Mouse (Mus musculus) hindbrain, embryonic 15.5 days (tissue): ENCODE measurements around the gene Dpm2. TPM values are rescaled to one million over a fixed set of nuclear protein-coding genes. Genes with fewer than 3 reads are reported as not detected.

Experiments used
- ATAC-seq: fragments of 200-750 bp; cut with Nextera tagmentation; 2 replicates; pipeline ENCODE4 v1.8.0; 2017; ENCODE audit warnings: low read depth, moderate number of reproducible peaks, moderate TSS enrichment; ENCODE audit not compliant: low FRiP score
- H3K27ac ChIP-seq: fragments of 300-500 bp; sonication (generic); replicated peaks from 2 replicates; pipeline ENCODE4 v1.5.1; 2015; ENCODE audit warnings: mild to moderate bottlenecking, inconsistent platforms
- H3K27me3 ChIP-seq: fragments of 300-500 bp; sonication (generic); 2 replicates; pipeline ENCODE4 v1.6.1; 2015; ENCODE audit warnings: control low read depth, inconsistent platforms
- H3K36me3 ChIP-seq: fragments of 300-500 bp; sonication (generic); 2 replicates; pipeline ENCODE4 v1.6.1; 2015; ENCODE audit warnings: control low read depth, inconsistent platforms
- H3K4me1 ChIP-seq: fragments of 300-500 bp; sonication (generic); replicated peaks from 2 replicates; pipeline ENCODE4 v1.6.1; 2015; ENCODE audit warnings: control low read depth, inconsistent platforms
- H3K4me2 ChIP-seq: fragments of 300-500 bp; sonication (generic); 2 replicates; pipeline ENCODE4 v1.6.1; 2015; ENCODE audit warnings: moderate library complexity, mild to moderate bottlenecking, inconsistent platforms
- H3K4me3 ChIP-seq: fragments of 300-500 bp; sonication (generic); 2 replicates; pipeline ENCODE4 v1.5.1; 2015; ENCODE audit warnings: mild to moderate bottlenecking, inconsistent platforms
- H3K9ac ChIP-seq: fragments of 300-500 bp; sonication (generic); 2 replicates; pipeline ENCODE4 v1.6.1; 2015; ENCODE audit warnings: inconsistent platforms
- H3K9me3 ChIP-seq: fragments of 300-500 bp; sonication (generic); 2 replicates; pipeline ENCODE4 v1.6.1; 2016; ENCODE audit warnings: control low read depth, inconsistent platforms
- WGBS: fragments of 180-500 bp; shearing (Covaris S2); methylation state at CpG from one replicate; pipeline ENCODE4 v1.1.7; 2015; 5-methylcytosine and 5-hydroxymethylcytosine counted together
- polyA plus RNA-seq: library from polyadenylated mRNA; unstranded; fragments of >200 nt; fragmentation: Nextera tagmentation; extraction: Ambion mirVana; gene quantifications from 2 replicates; pipeline ENCODE4 v1.2.1, GENCODE M21; 2015

Gene Dpm2
- polyA plus RNA-seq, 1 experiment from 2014 or later: 138 TPM

- peaks cover 40% of the 10 kb centered on the region for H3K4me1 ChIP-seq
- H3K4me2 ChIP-seq: peak overlapping the region; percentile 5; the same call in 1 of the 2 replicates
- H3K4me3 ChIP-seq: no peak overlapping the region
- ATAC-seq: no peak
- WGBS: 52% methylated on average over 11 of the region's 11 CpGs
- H3K27me3 ChIP-seq: no peaks in the 10 kb centered on the region
- peaks cover 5% of the 10 kb centered on the region; the same call in 1 of the 2 replicates for H3K36me3 ChIP-seq
- peak overlapping the region; percentile 42; the same call in 1 of the 2 replicates for H3K27ac ChIP-seq
- no peak overlapping the region for H3K9ac ChIP-seq
- H3K9me3 ChIP-seq: no peaks in the 10 kb centered on the region
Observed at GRCm38 (mm10) chr2:32589213-32589795, 18.6 kb downstream of the Dpm2 start.

- 85% methylated on average over 10 of the region's 10 CpGs for WGBS
- Histone ChIP-seq H3K9me3 (no peaks in the 10 kb centered on the region), H3K4me2 (no peak overlapping the region), H3K9ac (no peak overlapping the region), H3K27me3 (no peaks in the 10 kb centered on the region), H3K36me3 (peaks cover 12% of the 10 kb centered on the region; the same call in 1 of the 2 replicates), H3K27ac (no peak overlapping the region), H3K4me3 (no peak overlapping the region), H3K4me1 (peaks cover 40% of the 10 kb centered on the region)
- ATAC-seq: no peak
Observed at GRCm38 (mm10) chr2:32590224-32590623, 19.6 kb downstream of the Dpm2 start.

GRCm38 (mm10) chr2:32591249-32591648, 20.6 kb downstream of the Dpm2 start:
- Histone ChIP-seq H3K4me2 (no peak overlapping the region), H3K36me3 (peaks cover 12% of the 10 kb centered on the region; the same call in 1 of the 2 replicates), H3K4me1 (peaks cover 38% of the 10 kb centered on the region), H3K27ac (no peak overlapping the region), H3K27me3 (no peaks in the 10 kb centered on the region), H3K4me3 (no peak overlapping the region), H3K9ac (no peak overlapping the region), H3K9me3 (no peaks in the 10 kb centered on the region)
- ATAC-seq: no peak
- WGBS: 67% methylated on average over 6 of the region's 6 CpGs

GRCm38 (mm10) chr2:32596725-32597124, 26.1 kb downstream of the Dpm2 start:
- Histone ChIP-seq H3K4me2 (no peak overlapping the region), H3K9me3 (no peaks in the 10 kb centered on the region), H3K9ac (no peak overlapping the region), H3K36me3 (peaks cover 17% of the 10 kb centered on the region; the same call in 1 of the 2 replicates), H3K27me3 (no peaks in the 10 kb centered on the region), H3K4me3 (no peak overlapping the region), H3K27ac (no peak overlapping the region), H3K4me1 (no peaks in the 10 kb centered on the region; the same call in 1 of the 2 replicates)
- 74% methylated on average over 13 of the region's 13 CpGs for WGBS
- ATAC-seq: no peak

- Histone ChIP-seq H3K4me2 (no peak overlapping the region), H3K4me3 (no peak overlapping the region), H3K27me3 (no peaks in the 10 kb centered on the region), H3K4me1 (no peaks in the 10 kb centered on the region; the same call in 1 of the 2 replicates), H3K27ac (no peak overlapping the region), H3K36me3 (peaks cover 17% of the 10 kb centered on the region; the same call in 1 of the 2 replicates), H3K9me3 (no peaks in the 10 kb centered on the region), H3K9ac (no peak overlapping the region)
- WGBS: 93% methylated on average over 5 of the region's 5 CpGs
- no peak for ATAC-seq
Observed at GRCm38 (mm10) chr2:32597248-32597647, 26.6 kb downstream of the Dpm2 start.

GRCm38 (mm10) chr2:32597699-32598098, 27.0 kb downstream of the Dpm2 start:
- Histone ChIP-seq H3K4me1 (no peaks in the 10 kb centered on the region; the same call in 1 of the 2 replicates), H3K27me3 (no peaks in the 10 kb centered on the region), H3K9ac (no peak overlapping the region), H3K4me2 (no peak overlapping the region), H3K36me3 (peaks cover 17% of the 10 kb centered on the region; the same call in 1 of the 2 replicates), H3K4me3 (no peak overlapping the region), H3K27ac (no peak overlapping the region), H3K9me3 (no peaks in the 10 kb centered on the region)
- no peak for ATAC-seq
- WGBS: 85% methylated on average over 5 of the region's 5 CpGs

- H3K4me2 ChIP-seq: no peak overlapping the region
- H3K4me3 ChIP-seq: no peak overlapping the region
- H3K27me3 ChIP-seq: no peaks in the 10 kb centered on the region
- no peak for ATAC-seq
- H3K9me3 ChIP-seq: no peaks in the 10 kb centered on the region
- peaks cover 17% of the 10 kb centered on the region; the same call in 1 of the 2 replicates for H3K36me3 ChIP-seq
- no peak overlapping the region for H3K9ac ChIP-seq
- H3K4me1 ChIP-seq: no peaks in the 10 kb centered on the region; the same call in 1 of the 2 replicates
- no peak overlapping the region for H3K27ac ChIP-seq
- WGBS: 75% methylated on average over 8 of the region's 8 CpGs
Observed at GRCm38 (mm10) chr2:32598506-32598905, 27.8 kb downstream of the Dpm2 start.

- 95% methylated on average over 3 of the region's 3 CpGs for WGBS
- Histone ChIP-seq H3K9me3 (no peaks in the 10 kb centered on the region), H3K27me3 (no peaks in the 10 kb centered on the region), H3K4me2 (no peak within 1 kb of the TSS), H3K9ac (no peak within 1 kb of the TSS), H3K4me3 (no peak within 1 kb of the TSS), H3K27ac (no peak within 1 kb of the TSS), H3K36me3 (peaks cover 11% of the 10 kb centered on the region; the same call in 1 of the 2 replicates), H3K4me1 (no peaks in the 10 kb centered on the region; the same call in 1 of the 2 replicates)
- ATAC-seq: no peak
Observed at GRCm38 (mm10) chr2:32599409-32599808, 28.8 kb downstream of the Dpm2 start, which contains the start of gene St6galnac6. Gene St6galnac6 (plus strand): TSS chr2:32599709.

- H3K36me3 ChIP-seq: 0 out of 2 replicates have a peak, but pooled peaks cover 5% of the 10 kb centered on the region
- no peaks in the 10 kb centered on the region for H3K27me3 ChIP-seq
- no peak overlapping the region for H3K4me2 ChIP-seq
- no peak for ATAC-seq
- no peak overlapping the region for H3K4me3 ChIP-seq
- 40% methylated on average over 8 of the region's 8 CpGs for WGBS
- H3K4me1 ChIP-seq: peaks cover 2% of the 10 kb centered on the region
- H3K9ac ChIP-seq: no peak overlapping the region
- no peak overlapping the region for H3K27ac ChIP-seq
- no peaks in the 10 kb centered on the region for H3K9me3 ChIP-seq
Observed at GRCm38 (mm10) chr2:32601417-32602065, 30.9 kb downstream of the Dpm2 start.

- peak; percentile 43; the same call in 1 of the 2 replicates for ATAC-seq
- no peaks in the 10 kb centered on the region for H3K36me3 ChIP-seq
- 2% methylated on average over 11 of the region's 11 CpGs for WGBS
- no peak overlapping the region for H3K9ac ChIP-seq
- no peaks in the 10 kb centered on the region for H3K9me3 ChIP-seq
- no peak overlapping the region for H3K27ac ChIP-seq
- peak overlapping the region; percentile 26 for H3K4me3 ChIP-seq
- H3K4me1 ChIP-seq: peaks cover 10% of the 10 kb centered on the region
- H3K27me3 ChIP-seq: no peaks in the 10 kb centered on the region
- H3K4me2 ChIP-seq: peak overlapping the region; percentile 48
Observed at GRCm38 (mm10) chr2:32602600-32603054, 32.0 kb downstream of the Dpm2 start.

- Histone ChIP-seq H3K9me3 (no peaks in the 10 kb centered on the region), H3K9ac (no peak overlapping the region), H3K4me1 (peaks cover 24% of the 10 kb centered on the region), H3K27ac (no peak overlapping the region), H3K27me3 (peaks cover 3% of the 10 kb centered on the region; the same call in 1 of the 2 replicates), H3K36me3 (no peaks in the 10 kb centered on the region), H3K4me3 (no peak overlapping the region), H3K4me2 (no peak overlapping the region)
- 48% methylated on average over 10 of the region's 10 CpGs for WGBS
- no peak for ATAC-seq
Observed at GRCm38 (mm10) chr2:32604631-32605030, 34.0 kb downstream of the Dpm2 start.
